Mouse (Mus musculus) CD4-positive helper T cell, adult 2 months (primary cell): ENCODE measurements around the gene Gimap4.

Source experiments
- DNase-seq: peaks from one replicate; pipeline ENCODE4 v3.0.0-alpha.2; 2012; ENCODE audit warnings: low read depth, missing footprints, low spot score

The Gimap4 gene

GRCm38 (mm10) chr6:48700251-48701075, 16.1 kb downstream of the Gimap4 start:
- DNase-seq = peak; percentile 69

GRCm38 (mm10) chr6:48702146-48702545, 17.8 kb downstream of the Gimap4 start:
- no peak for DNase-seq

- DNase-seq = no peak
These were observed 18.3 kb downstream of the Gimap4 start for GRCm38 (mm10) chr6:48702601-48703000.

- no peak for DNase-seq
These were observed 19.8 kb downstream of the Gimap4 start for GRCm38 (mm10) chr6:48704146-48704545.

- DNase-seq = peak; percentile 56
These were observed 21.8 kb downstream of the Gimap4 start for GRCm38 (mm10) chr6:48706130-48706529.

GRCm38 (mm10) chr6:48718455-48718854, 34.1 kb downstream of the Gimap4 start, which contains the start of the genes Gm28053 and Gimap7:
Gm28053 (plus strand) TSS chr6:48718607.
Gimap7 (plus strand) TSS chr6:48718621.
- DNase-seq = peak; percentile 92

- peak; percentile 41 for DNase-seq
These were observed 36.0 kb downstream of the Gimap4 start for GRCm38 (mm10) chr6:48720326-48720725.

- peak; percentile 65 for DNase-seq
These were observed 39.1 kb downstream of the Gimap4 start for GRCm38 (mm10) chr6:48723468-48723867.

- peak; percentile 91 for DNase-seq
These were observed 41.1 kb downstream of the Gimap4 start for GRCm38 (mm10) chr6:48725476-48725875.

GRCm38 (mm10) chr6:48727761-48728160, 43.4 kb downstream of the Gimap4 start:
- DNase-seq = peak; percentile 92

GRCm38 (mm10) chr6:48732864-48733304, 48.5 kb downstream of the Gimap4 start:
- peak; percentile 97 for DNase-seq

- DNase-seq = peak; percentile 45
These were observed 49.3 kb downstream of the Gimap4 start for GRCm38 (mm10) chr6:48733660-48734059.

GRCm38 (mm10) chr6:48737053-48737452, 52.7 kb downstream of the Gimap4 start:
- DNase-seq = peak; percentile 70

GRCm38 (mm10) chr6:48737688-48738087, 53.3 kb downstream of the Gimap4 start:
- peak; percentile 45 for DNase-seq

- peak; percentile 84 for DNase-seq
These were observed 54.8 kb downstream of the Gimap4 start, which contains the start of gene Gimap1 for GRCm38 (mm10) chr6:48738961-48739779. Gimap1 (plus strand) TSS chr6:48739054.

- DNase-seq = peak; percentile 37
These were observed 55.4 kb downstream of the Gimap4 start for GRCm38 (mm10) chr6:48739780-48740055.

GRCm38 (mm10) chr6:48740501-48741169, 56.3 kb downstream of the Gimap4 start:
- peak; percentile 57 for DNase-seq

GRCm38 (mm10) chr6:48741273-48741672, 56.9 kb downstream of the Gimap4 start:
- DNase-seq = peak; percentile 71
